Mouse (Mus musculus) MEL (cell line): ENCODE data around the gene Rnf8.

ENCODE experiments used
- BHLHE40 ChIP-seq: IDR thresholded peaks from 2 replicates; pipeline ENCODE4 v1.6.1; 2012; ENCODE audit warnings: low read depth, mild to moderate bottlenecking, inconsistent platforms, low read length, improper control_type of control experiment, borderline replicate concordance
- CTCF ChIP-seq, 3 experiments: IDR thresholded peaks in 2 of 3; conservative IDR thresholded peaks in 1 of 3; 2 replicates each; pipeline ENCODE4 v1.5.1; 2011 to 2012; ENCODE audit warnings: low read length in 3 of 3, low read depth in 2 of 3, mild to moderate bottlenecking in 2 of 3, improper control_type of control experiment in 1 of 3, inconsistent platforms in 1 of 3, mixed read lengths in 1 of 3, moderate library complexity in 1 of 3; ENCODE audit not compliant: control insufficient read depth in 1 of 3, insufficient read depth in 1 of 3, poor library complexity in 1 of 3, severe bottlenecking in 1 of 3
- MAFK ChIP-seq: IDR thresholded peaks from 2 replicates; pipeline ENCODE4 v1.6.1; 2011; ENCODE audit warnings: low read depth, mild to moderate bottlenecking, low read length, improper control_type of control experiment, borderline replicate concordance
- MEF2A ChIP-seq: IDR thresholded peaks from 2 replicates; pipeline ENCODE4 v1.6.1; 2014; ENCODE audit warnings: low read depth, mild to moderate bottlenecking, inconsistent platforms, low read length, improper control_type of control experiment; ENCODE audit not compliant: poor library complexity, insufficient replicate concordance, severe bottlenecking; ENCODE audit errors: extremely low read depth
- NRF1 ChIP-seq: IDR thresholded peaks from 2 replicates; pipeline ENCODE4 v1.6.1; 2014; ENCODE audit warnings: low read depth, mild to moderate bottlenecking, inconsistent platforms, low read length, improper control_type of control experiment, moderate library complexity; ENCODE audit not compliant: poor library complexity, insufficient read depth, severe bottlenecking
- POLR2A ChIP-seq, 2 experiments: IDR thresholded peaks; 2 replicates each; pipeline ENCODE4 v1.6.1; 2011 to 2012; ENCODE audit warnings: low read length in 2 of 2, mild to moderate bottlenecking in 2 of 2, control low read depth in 1 of 2, improper control_type of control experiment in 1 of 2, low read depth in 1 of 2, moderate library complexity in 1 of 2; ENCODE audit not compliant: control insufficient read depth in 1 of 2, insufficient read depth in 1 of 2, poor library complexity in 1 of 2
- UBTF ChIP-seq: IDR thresholded peaks from 2 replicates; pipeline ENCODE4 v1.6.1; 2012; ENCODE audit warnings: low read depth, mild to moderate bottlenecking, inconsistent platforms, low read length, improper control_type of control experiment, moderate library complexity, borderline replicate concordance; ENCODE audit not compliant: insufficient read depth
- ZKSCAN1 ChIP-seq: IDR thresholded peaks from 2 replicates; pipeline ENCODE4 v1.6.1; 2012; ENCODE audit warnings: low read depth, mild to moderate bottlenecking, inconsistent platforms, low read length, improper control_type of control experiment, moderate library complexity
- ZNF384 ChIP-seq: IDR thresholded peaks from 2 replicates; pipeline ENCODE4 v1.6.1; 2012; ENCODE audit warnings: low read depth, mild to moderate bottlenecking, inconsistent platforms, low read length, improper control_type of control experiment

DNA sequence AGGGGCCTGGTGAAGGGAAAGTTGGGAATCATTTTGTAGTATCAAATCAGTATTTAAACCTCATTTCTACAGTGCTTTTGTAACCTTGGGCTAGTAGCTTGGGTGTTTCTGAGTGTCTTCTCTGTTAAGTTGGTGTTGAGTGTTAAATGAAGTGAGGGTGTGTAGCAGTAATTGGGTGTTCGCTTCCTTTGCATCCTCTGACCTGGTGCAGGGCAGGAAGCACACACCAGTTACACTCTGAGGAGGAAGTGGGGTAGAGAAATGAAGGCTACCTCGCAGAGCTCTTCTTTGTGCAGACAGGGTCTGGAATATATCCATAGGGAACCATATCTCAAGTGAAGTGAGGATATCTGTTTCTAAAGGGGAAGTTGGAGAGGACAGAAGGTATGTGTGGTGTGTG is 66.3 kb downstream of the Rnf8 start:
- TF ChIP-seq ZNF384 (no peak), POLR2A (IDR thresholded peaks at IDR 0.05; ENCODE audit: control insufficient read depth in 1 of 2, insufficient read depth in 1 of 2, low read depth in 1 of 2, low read length in 2 of 2, poor library complexity in 1 of 2) (no peak), BHLHE40 (no peak), CTCF (IDR thresholded peaks at IDR 0.05 in 2 of 3, conservative IDR thresholded peaks at IDR 0.05 in 1 of 3; ENCODE audit: control insufficient read depth in 1 of 3, insufficient read depth in 1 of 3, low read depth in 2 of 3, low read length in 3 of 3, poor library complexity in 1 of 3, severe bottlenecking in 1 of 3) (no peak), UBTF (no peak), MAFK (no peak), NRF1 (no peak), ZKSCAN1 (no peak), MEF2A (no peak)
